Mouse (Mus musculus) intestine, postnatal 0 days (tissue): ENCODE results near the gene Sec16a. TPM values are rescaled to one million over a fixed set of nuclear protein-coding genes. Genes with fewer than 3 reads are reported as not detected.

ENCODE experiments used
- ATAC-seq: fragments of 200-750 bp; cut with Nextera tagmentation; 2 replicates; pipeline ENCODE4 v1.8.0; 2017; ENCODE audit warnings: mild to moderate bottlenecking, moderate TSS enrichment, moderate library complexity
- H3K27ac ChIP-seq: fragments of 300-500 bp; sonication (generic); 2 replicates; pipeline ENCODE4 v1.5.1; 2014; ENCODE audit warnings: mild to moderate bottlenecking, low read depth, low read length, moderate library complexity
- H3K27me3 ChIP-seq: fragments of 300-500 bp; sonication (generic); replicated peaks from 2 replicates; pipeline ENCODE4 v1.6.1; 2014; ENCODE audit warnings: low read length, mixed read lengths; ENCODE audit not compliant: control insufficient read depth, insufficient read depth
- H3K36me3 ChIP-seq: fragments of 300-500 bp; sonication (generic); 2 replicates; pipeline ENCODE4 v1.6.1; 2014; ENCODE audit warnings: mild to moderate bottlenecking, moderate library complexity; ENCODE audit not compliant: control insufficient read depth, insufficient read depth
- H3K4me1 ChIP-seq: fragments of 300-500 bp; sonication (generic); replicated peaks from 2 replicates; pipeline ENCODE4 v1.6.1; 2014; ENCODE audit warnings: antibody characterized with exemption, low read length, mixed read lengths; ENCODE audit not compliant: control insufficient read depth, insufficient read depth
- H3K4me2 ChIP-seq: fragments of 300-500 bp; sonication (generic); replicated peaks from 2 replicates; pipeline ENCODE4 v1.6.1; 2014; ENCODE audit warnings: low read depth, mild to moderate bottlenecking, moderate library complexity
- H3K4me3 ChIP-seq: fragments of 300-500 bp; sonication (generic); 2 replicates; pipeline ENCODE4 v1.5.1; 2014; ENCODE audit warnings: low read depth, low read length
- H3K9ac ChIP-seq: fragments of 300-500 bp; sonication (generic); 2 replicates; pipeline ENCODE4 v1.6.1; 2014; ENCODE audit warnings: mild to moderate bottlenecking, low read depth, low read length
- H3K9me3 ChIP-seq: fragments of 300-500 bp; sonication (generic); 2 replicates; pipeline ENCODE4 v1.6.1; 2016; ENCODE audit warnings: mixed run types; ENCODE audit not compliant: control insufficient read depth
- CTCF ChIP-seq: sonication (generic); IDR thresholded peaks from 2 replicates; pipeline ENCODE4 v1.5.1; 2016; ENCODE audit warnings: low read depth, mild to moderate bottlenecking, control low read depth, antibody characterized with exemption, moderate library complexity
- WGBS: fragments of 180-500 bp; shearing (Covaris S2); extraction: QIAGEN DNeasy Blood & Tissue Kit; methylation state at CpG from one replicate; pipeline ENCODE4 v1.1.7; 2014; 5-methylcytosine and 5-hydroxymethylcytosine counted together
- microRNA-seq: library from miRNA; unstranded; fragments of <30 nt; microRNA quantifications from one replicate; pipeline ENCODE4, GENCODE M21; 2016
- polyA plus RNA-seq: library from polyadenylated mRNA; unstranded; fragments of >200 nt; fragmentation: Nextera tagmentation; extraction: Ambion mirVana; gene quantifications from 2 replicates; pipeline ENCODE4 v1.2.1, GENCODE M21; 2015

Sec16a gene
- polyA plus RNA-seq, 1 experiment from 2014 or later, result 17.4 TPM

- TF ChIP-seq CTCF, result no peak
- Histone ChIP-seq H3K27me3 (no peaks in the 10 kb centered on the region), H3K4me2 (no peak overlapping the region), H3K9ac (no peak overlapping the region), H3K36me3 (peaks cover 25% of the 10 kb centered on the region), H3K4me1 (no peaks in the 10 kb centered on the region), H3K27ac (no peak overlapping the region), H3K4me3 (no peak overlapping the region), H3K9me3 (no peaks in the 10 kb centered on the region)
- 90% methylated on average over 5 of the region's 5 CpGs for WGBS
- no peak for ATAC-seq
Observed at GRCm38 (mm10) chr2:26362991-26363390, 82.0 kb downstream of the Sec16a start.

DNA sequence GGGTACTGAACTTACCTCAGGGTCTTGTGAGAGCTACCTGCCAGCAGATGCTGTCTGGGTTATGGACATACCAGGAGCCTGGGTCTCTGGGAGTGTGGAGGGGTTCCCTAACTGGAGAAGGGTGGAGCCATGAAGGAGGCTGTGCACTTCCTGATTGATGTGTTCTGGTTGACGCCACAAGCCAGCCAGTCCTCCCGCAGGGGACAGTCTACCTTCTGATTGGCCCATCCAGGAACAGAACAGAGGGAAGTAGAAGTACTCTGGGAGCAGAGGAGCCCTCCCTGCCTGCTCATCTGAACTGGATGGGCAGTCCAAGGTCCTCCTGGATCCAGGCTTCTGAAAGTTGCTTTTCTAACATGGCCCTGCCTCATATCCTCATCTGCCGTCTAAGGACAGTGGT lies 84.2 kb downstream of the Sec16a start, which contains the start of gene Card9:
Card9 (minus strand) TSS at position 147 of the 400 bp plus-strand sequence.
- H3K9ac ChIP-seq, result no peak within 1 kb of the TSS
- peak; percentile 23; the same call in 1 of the 2 replicates for ATAC-seq
- no peaks in the 10 kb centered on the region for H3K9me3 ChIP-seq
- no peaks in the 10 kb centered on the region for H3K4me1 ChIP-seq
- WGBS, result 27% methylated on average over 3 of the region's 3 CpGs
- H3K36me3 ChIP-seq, result peaks cover 3% of the 10 kb centered on the region; the same call in 1 of the 2 replicates
- TF ChIP-seq CTCF, result no peak
- H3K4me3 ChIP-seq, result no peak within 1 kb of the TSS
- no peak within 1 kb of the TSS for H3K4me2 ChIP-seq
- H3K27me3 ChIP-seq, result no peaks in the 10 kb centered on the region
- no peak within 1 kb of the TSS for H3K27ac ChIP-seq

DNA sequence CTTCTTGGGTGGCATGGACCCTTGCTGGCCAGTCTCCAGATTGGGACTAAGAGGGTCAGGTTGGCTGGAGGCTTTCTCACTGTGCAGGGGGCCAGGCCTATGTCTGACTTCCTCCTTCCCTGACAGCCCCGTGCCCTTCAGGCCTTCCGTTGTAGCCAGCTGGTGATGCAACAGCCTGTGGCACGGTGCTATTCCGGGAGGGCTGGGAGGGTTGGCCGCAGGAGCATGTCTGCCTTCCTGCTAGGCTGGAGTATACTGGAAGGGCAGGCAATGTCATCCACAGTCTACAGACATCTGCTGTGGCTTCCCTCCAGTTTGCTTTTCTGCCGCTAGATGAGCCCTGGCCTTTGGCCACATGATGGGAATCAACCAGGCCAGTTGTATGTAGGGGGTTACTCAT lies 85.0 kb downstream of the Sec16a start:
- no peak for TF ChIP-seq CTCF
- no peaks in the 10 kb centered on the region for H3K4me1 ChIP-seq
- no peak overlapping the region for H3K27ac ChIP-seq
- no peak overlapping the region for H3K4me2 ChIP-seq
- no peak overlapping the region for H3K9ac ChIP-seq
- H3K4me3 ChIP-seq, result no peak overlapping the region
- H3K27me3 ChIP-seq, result no peaks in the 10 kb centered on the region
- no peak for ATAC-seq
- no peaks in the 10 kb centered on the region for H3K9me3 ChIP-seq
- H3K36me3 ChIP-seq, result no peaks in the 10 kb centered on the region; the same call in 1 of the 2 replicates
- 74% methylated on average over 6 of the region's 6 CpGs for WGBS

Small RNAs within 50 kb of the gene (microRNA-seq; reads per million reads assigned to microRNA genes)
- gene Mir6996, result not detected

Other genes with a start within 250 kb of the Sec16a start
- 0.10 TPM in 1 of 2 replicates, not detected in the other for gene Lhx3, start 236.9 kb downstream of the Sec16a start, polyA plus RNA-seq
- 7.0 and 7.5 TPM in 2 replicates for gene Qsox2, start 207.7 kb downstream of the Sec16a start, polyA plus RNA-seq
- 0.09 and 0.21 TPM in 2 replicates for gene Ccdc187, start 150.7 kb downstream of the Sec16a start, polyA plus RNA-seq
- gene Gpsm1, start 129.7 kb downstream of the Sec16a start, polyA plus RNA-seq, result 6.3 and 6.9 TPM in 2 replicates
- gene Dnlz, start 93.1 kb downstream of the Sec16a start, polyA plus RNA-seq, result 16.4 and 17.0 TPM in 2 replicates
- 0.26 and 0.33 TPM in 2 replicates for gene Card9, start 84.3 kb downstream of the Sec16a start, polyA plus RNA-seq
- 5.6 and 6.7 TPM in 2 replicates for gene Snapc4, start 64.6 kb downstream of the Sec16a start, polyA plus RNA-seq
- gene Entr1, start 55.9 kb downstream of the Sec16a start, polyA plus RNA-seq, result 45.6 and 49.3 TPM in 2 replicates
- 46.4 and 47.6 TPM in 2 replicates for gene Pmpca, start 55.9 kb downstream of the Sec16a start, polyA plus RNA-seq
- 6.8 TPM in 2 replicates for gene Inpp5e, start 36.0 kb downstream of the Sec16a start, polyA plus RNA-seq
- 3.6 and 3.7 TPM in 2 replicates for gene Notch1, start 71.4 kb upstream of the Sec16a start, polyA plus RNA-seq
- gene Egfl7, start 134.8 kb upstream of the Sec16a start, polyA plus RNA-seq, result 54.4 and 65.2 TPM in 2 replicates
- not detected in 2 replicates for gene Gm20532, start 141.4 kb upstream of the Sec16a start, polyA plus RNA-seq
- gene Agpat2, start 159.2 kb upstream of the Sec16a start, polyA plus RNA-seq, result 124 and 128 TPM in 2 replicates
- 6.8 and 6.9 TPM in 2 replicates for gene Fam69b, start 183.2 kb upstream of the Sec16a start, polyA plus RNA-seq
- gene Lcn4, start 226.1 kb upstream of the Sec16a start, polyA plus RNA-seq, result not detected in 2 replicates